In the genomic region with DNA sequence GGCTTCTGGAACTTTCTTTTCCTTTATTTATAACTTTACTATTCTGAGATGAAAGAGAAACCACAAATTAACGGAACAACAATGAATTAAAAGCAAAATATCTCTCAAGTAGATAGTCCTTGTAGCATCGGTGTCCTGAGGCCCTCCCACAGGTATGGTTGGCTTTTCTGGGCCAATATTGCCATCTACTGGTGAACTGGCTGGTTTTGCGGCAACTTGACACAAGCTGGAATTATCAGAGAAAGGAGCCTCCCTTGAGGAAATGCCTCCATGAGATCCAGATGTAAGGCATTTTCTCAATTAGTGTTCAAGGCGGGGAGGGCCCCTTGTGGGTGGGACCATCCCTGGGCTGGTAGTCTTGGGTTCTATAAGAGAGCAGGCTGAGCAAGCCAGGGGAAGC, we compare ENCODE assay signal across 8 mouse cellular contexts.
A peak's percentile ranks its signal among the peaks of the same experiment; 100 is the strongest.
DNase-seq lines count a peak whose midpoint lies in the region; ATAC-seq and TF ChIP-seq lines count a peak whose summit lies in the region.
"Not testable (repeated sequence)": the region's sequence is repeated elsewhere in the genome, so short reads cannot be mapped to it uniquely, and the experiment has no call there.

No protein-coding gene starts in this region.

- H3K4me1 ChIP-seq in bone marrow macrophage, adult 2 months (ENCODE audit: control insufficient read depth, insufficient read depth, low read length); kidney, adult 2 months (ENCODE audit: control insufficient read depth, insufficient read depth, low read length); midbrain, embryonic 14.5 days (ENCODE audit: control insufficient read depth, insufficient read depth, low read length): not testable (repeated sequence)

- peak; percentile 63 for TF ChIP-seq CTCF in bone marrow macrophage, adult 2 months (IDR thresholded peaks at IDR 0.05; ENCODE audit: low read depth, low read length)
- TF ChIP-seq CTCF in kidney, adult 2 months (conservative IDR thresholded peaks at IDR 0.05; ENCODE audit: insufficient read depth, insufficient read length, low read depth, low read length), result peak; percentile 68

- H3K4me3 ChIP-seq in bone marrow macrophage, adult 2 months (ENCODE audit: insufficient read depth, low read length); kidney, adult 2 months (ENCODE audit: insufficient read depth, low read depth, low read length); midbrain, embryonic 14.5 days (replicated peaks; ENCODE audit: low read depth, low read length): not testable (repeated sequence)

- TF ChIP-seq POLR2A in bone marrow macrophage, adult 2 months (IDR thresholded peaks at IDR 0.05; ENCODE audit: borderline replicate concordance, low read depth, low read length); kidney, adult 2 months (IDR thresholded peaks at IDR 0.05; ENCODE audit: low read depth, low read length): not testable (repeated sequence)

- H3K27me3 ChIP-seq in kidney, adult 2 months (replicated peaks; ENCODE audit: control insufficient read depth, insufficient read depth, low read length); midbrain, embryonic 14.5 days (ENCODE audit: control insufficient read depth, insufficient read depth, low read length): not testable (repeated sequence)

- intact Hi-C loops in left cerebral cortex, postnatal 4 days (cut with DNase I), result loop anchor here (2.0 kb wide), 2 partner anchors 99 to 445 kb away; no protein-coding TSS in a partner anchor

- WGBS in kidney, adult 2 months, result 2% methylated on average over 4 of the region's 4 CpGs
- WGBS in midbrain, embryonic 14.5 days, result 5% methylated on average over 4 of the region's 4 CpGs

- not testable (repeated sequence) for H3K36me3 ChIP-seq in kidney, adult 2 months (ENCODE audit: control insufficient read depth, insufficient read depth, low read length); midbrain, embryonic 14.5 days (ENCODE audit: control insufficient read depth, insufficient read depth, low read length)

- ATAC-seq in midbrain, embryonic 14.5 days (ENCODE audit: low FRiP score, low TSS enrichment), result peak; percentile 65; the same call in 1 of the 2 replicates

- peak; percentile 57 for DNase-seq in 416B (ENCODE audit: low read depth)
- peak; percentile 45 for DNase-seq in embryo, embryonic 11.5 days (ENCODE audit: low read depth, low spot score)
- peak; percentile 66 for DNase-seq in heart, adult 11 months
- peak; percentile 27 for DNase-seq in kidney, adult 2 months
- DNase-seq in left cerebral cortex, postnatal 4 days, result peak; percentile 37
- DNase-seq in midbrain, embryonic 14.5 days, result peak; percentile 90
- peak; percentile 38 for DNase-seq in right cerebral cortex, postnatal 4 days

- not testable (repeated sequence) for H3K9ac ChIP-seq in midbrain, embryonic 14.5 days (replicated peaks; ENCODE audit: low read length)

- H3K4me2 ChIP-seq in midbrain, embryonic 14.5 days (ENCODE audit: low read length), result not testable (repeated sequence)

- not testable (repeated sequence) for H3K9me3 ChIP-seq in midbrain, embryonic 14.5 days (ENCODE audit: control insufficient read depth, low read length)

- not testable (repeated sequence) for H3K27ac ChIP-seq in bone marrow macrophage, adult 2 months (ENCODE audit: insufficient read depth, low read depth, low read length); kidney, adult 2 months (ENCODE audit: insufficient read depth, low read depth, low read length); midbrain, embryonic 14.5 days (replicated peaks; ENCODE audit: low read depth, low read length)

Comparison
In these comparisons a context has a peak if more than half of its experiments do, and no peak if none do; other contexts are left out.
1. DNase-seq: peak in every context shown above with its lines; median percentile 90 in midbrain, embryonic 14.5 days; 66 in heart, adult 11 months; 57 in 416B; 45 in embryo, embryonic 11.5 days; 38 in right cerebral cortex, postnatal 4 days; 37 in left cerebral cortex, postnatal 4 days; 27 in kidney, adult 2 months.